Mouse (Mus musculus) thymus, adult 2 months (tissue): ENCODE data around the gene Spock1.

Source experiments
- CTCF ChIP-seq: fragments of 200-500 bp; IDR thresholded peaks from 2 replicates; pipeline ENCODE4 v1.5.1; 2012; ENCODE audit warnings: mild to moderate bottlenecking, control low read depth, low read length, moderate library complexity, borderline replicate concordance; ENCODE audit not compliant: control insufficient read depth, poor library complexity, insufficient read depth; ENCODE audit errors: extremely low read depth
- POLR2A ChIP-seq: fragments of 200-500 bp; IDR thresholded peaks from 2 replicates; pipeline ENCODE4 v1.6.1; 2012; ENCODE audit warnings: mild to moderate bottlenecking, low read length, control low read depth, moderate library complexity; ENCODE audit not compliant: control insufficient read depth, poor library complexity, insufficient read depth; ENCODE audit errors: extremely low read depth

GRCm38 (mm10) chr13:57766721-57767120 is 141.4 kb downstream of the Spock1 start:
- TF ChIP-seq POLR2A (no peak), CTCF (no peak)
